Mouse (Mus musculus) liver, adult 2 months (tissue): ENCODE measurements at regions not wholly inside any gene's neighbourhood (a gene's known extent, or its start where the extent isn't known, plus 50 kb on each side); places are given as distances from the start of the nearest gene placed in this dataset.

Source experiments
- CTCF ChIP-seq: fragments of 200-500 bp; IDR thresholded peaks from 2 replicates; pipeline ENCODE4 v1.5.1; 2011; ENCODE audit warnings: low read depth, low read length, control low read depth
- POLR2A ChIP-seq: fragments of 200-500 bp; IDR thresholded peaks from 2 replicates; pipeline ENCODE4 v1.6.1; 2011; ENCODE audit warnings: low read length, control low read depth; ENCODE audit not compliant: insufficient read depth; ENCODE audit errors: extremely low read depth

GRCm38 (mm10) chr3:120214616-120215250 lies 430.5 kb upstream of the Ptbp2 start:
- TF ChIP-seq CTCF (no peak), POLR2A (no peak)
